Mouse (Mus musculus) lung, embryonic 16.5 days (tissue): ENCODE measurements around the gene Cybc1. TPM values are rescaled to one million over a fixed set of nuclear protein-coding genes. Genes with fewer than 3 reads are reported as not detected.
A peak's percentile ranks its signal among the peaks of the same experiment; 100 is the strongest.

Source experiments
- ATAC-seq: fragments of 200-750 bp; cut with Nextera tagmentation; 2 replicates; pipeline ENCODE4 v1.8.0; 2017; ENCODE audit warnings: low read depth, mild to moderate bottlenecking, moderate library complexity
- H3K27ac ChIP-seq: fragments of 300-500 bp; sonication (generic); 2 replicates; pipeline ENCODE4 v1.5.1; 2014; ENCODE audit warnings: mild to moderate bottlenecking, control low read depth, low read length
- H3K27me3 ChIP-seq: fragments of 300-500 bp; sonication (generic); 2 replicates; pipeline ENCODE4 v1.6.1; 2014; ENCODE audit warnings: low read depth, low read length, mixed read lengths; ENCODE audit not compliant: control insufficient read depth, insufficient read depth
- H3K36me3 ChIP-seq: fragments of 300-500 bp; sonication (generic); 2 replicates; pipeline ENCODE4 v1.6.1; 2014; ENCODE audit warnings: low read length; ENCODE audit not compliant: control insufficient read depth, insufficient read depth
- H3K4me1 ChIP-seq: fragments of 300-500 bp; sonication (generic); replicated peaks from 2 replicates; pipeline ENCODE4 v1.6.1; 2014; ENCODE audit warnings: low read length, mixed read lengths; ENCODE audit not compliant: control insufficient read depth, insufficient read depth
- H3K4me2 ChIP-seq: fragments of 300-500 bp; sonication (generic); 2 replicates; pipeline ENCODE4 v1.6.1; 2014; ENCODE audit warnings: low read depth, low read length, control low read depth
- H3K4me3 ChIP-seq: fragments of 300-500 bp; sonication (generic); 2 replicates; pipeline ENCODE4 v1.5.1; 2014; ENCODE audit warnings: mild to moderate bottlenecking, low read length, control low read depth
- H3K9ac ChIP-seq: fragments of 300-500 bp; sonication (generic); 2 replicates; pipeline ENCODE4 v1.6.1; 2014; ENCODE audit warnings: low read length, control low read depth
- H3K9me3 ChIP-seq: fragments of 300-500 bp; sonication (generic); 2 replicates; pipeline ENCODE4 v1.6.1; 2016; ENCODE audit warnings: low read length; ENCODE audit not compliant: control insufficient read depth
- WGBS: fragments of 180-500 bp; shearing (Covaris S2); extraction: QIAGEN DNeasy Blood & Tissue Kit; methylation state at CpG from one replicate; pipeline ENCODE4 v1.1.7; 2014; 5-methylcytosine and 5-hydroxymethylcytosine counted together
- polyA plus RNA-seq: library from polyadenylated mRNA; unstranded; fragments of >200 nt; fragmentation: Nextera tagmentation; extraction: Ambion mirVana; gene quantifications from 2 replicates; pipeline ENCODE4 v1.2.1, GENCODE M21; 2015

Gene Cybc1
- polyA plus RNA-seq, 1 experiment from 2014 or later, result 37.4 TPM

- no peak overlapping the region for H3K9ac ChIP-seq
- H3K36me3 ChIP-seq, result no peaks in the 10 kb centered on the region
- peaks cover 15% of the 10 kb centered on the region for H3K4me1 ChIP-seq
- H3K9me3 ChIP-seq, result no peaks in the 10 kb centered on the region
- H3K27ac ChIP-seq, result no peak overlapping the region; the same call in 1 of the 2 replicates
- no peaks in the 10 kb centered on the region for H3K27me3 ChIP-seq
- WGBS, result 11% methylated on average over 2 of the region's 2 CpGs
- no peak overlapping the region for H3K4me3 ChIP-seq
- no peak overlapping the region for H3K4me2 ChIP-seq
- peak; percentile 80 for ATAC-seq
Observed at GRCm38 (mm10) chr11:121198622-121199021, 30.5 kb downstream of the Cybc1 start.

GRCm38 (mm10) chr11:121193415-121193814, 35.7 kb downstream of the Cybc1 start:
- H3K4me3 ChIP-seq, result no peak overlapping the region
- H3K36me3 ChIP-seq, result no peaks in the 10 kb centered on the region
- 52% methylated on average over 3 of the region's 3 CpGs for WGBS

GRCm38 (mm10) chr11:121192742-121193141, 36.4 kb downstream of the Cybc1 start:
- H3K9me3 ChIP-seq, result no peaks in the 10 kb centered on the region
- H3K27me3 ChIP-seq, result no peaks in the 10 kb centered on the region
- WGBS, result 55% methylated on average over 2 of the region's 2 CpGs
- H3K27ac ChIP-seq, result no peak overlapping the region
- H3K4me2 ChIP-seq, result no peak overlapping the region
- no peak overlapping the region for H3K4me3 ChIP-seq
- ATAC-seq, result no peak
- no peak overlapping the region for H3K9ac ChIP-seq
- H3K4me1 ChIP-seq, result no peaks in the 10 kb centered on the region
- H3K36me3 ChIP-seq, result no peaks in the 10 kb centered on the region

More at GRCm38 (mm10) chr11:121193415-121193814, 35.7 kb downstream of the Cybc1 start:
- no peak overlapping the region for H3K9ac ChIP-seq
- peaks cover 3% of the 10 kb centered on the region; the same call in 1 of the 2 replicates for H3K4me1 ChIP-seq
- no peak overlapping the region for H3K27ac ChIP-seq
- no peak overlapping the region for H3K4me2 ChIP-seq
- H3K27me3 ChIP-seq, result no peaks in the 10 kb centered on the region
- no peak for ATAC-seq
- H3K9me3 ChIP-seq, result no peaks in the 10 kb centered on the region

GRCm38 (mm10) chr11:121189681-121190080, 39.4 kb downstream of the Cybc1 start:
- H3K9me3 ChIP-seq, result no peaks in the 10 kb centered on the region
- no peak overlapping the region for H3K4me2 ChIP-seq
- no peak overlapping the region for H3K27ac ChIP-seq
- no peak for ATAC-seq
- no peak overlapping the region for H3K9ac ChIP-seq
- H3K27me3 ChIP-seq, result no peaks in the 10 kb centered on the region
- 85% methylated on average over 3 of the region's 3 CpGs for WGBS
- H3K4me3 ChIP-seq, result no peak overlapping the region
- no peaks in the 10 kb centered on the region for H3K4me1 ChIP-seq
- H3K36me3 ChIP-seq, result no peaks in the 10 kb centered on the region

GRCm38 (mm10) chr11:121176285-121177270, 52.5 kb downstream of the Cybc1 start:
- Histone ChIP-seq H3K27me3 (no peaks in the 10 kb centered on the region), H3K27ac (no peak overlapping the region), H3K4me2 (no peak overlapping the region), H3K4me1 (peaks cover 3% of the 10 kb centered on the region), H3K4me3 (no peak overlapping the region), H3K9ac (no peak overlapping the region), H3K36me3 (no peaks in the 10 kb centered on the region), H3K9me3 (no peaks in the 10 kb centered on the region)
- WGBS, result 44% methylated on average over 11 of the region's 12 CpGs
- ATAC-seq, result peak; percentile 72

- no peak for ATAC-seq
- Histone ChIP-seq H3K27ac (no peak overlapping the region), H3K36me3 (no peaks in the 10 kb centered on the region), H3K27me3 (no peaks in the 10 kb centered on the region), H3K4me2 (no peak overlapping the region), H3K9ac (no peak overlapping the region), H3K4me1 (peaks cover 3% of the 10 kb centered on the region), H3K4me3 (no peak overlapping the region), H3K9me3 (no peaks in the 10 kb centered on the region)
- WGBS, result 38% methylated on average over 3 of the region's 3 CpGs
Observed at GRCm38 (mm10) chr11:121174234-121174633, 54.9 kb downstream of the Cybc1 start.

GRCm38 (mm10) chr11:121173203-121173602, 55.9 kb downstream of the Cybc1 start:
- H3K4me1 ChIP-seq, result peaks cover 3% of the 10 kb centered on the region
- WGBS, result 74% methylated on average over 5 of the region's 5 CpGs
- H3K36me3 ChIP-seq, result no peaks in the 10 kb centered on the region
- H3K9ac ChIP-seq, result no peak overlapping the region
- no peaks in the 10 kb centered on the region for H3K27me3 ChIP-seq
- no peak overlapping the region for H3K4me2 ChIP-seq
- no peak overlapping the region for H3K27ac ChIP-seq
- no peaks in the 10 kb centered on the region for H3K9me3 ChIP-seq
- no peak for ATAC-seq
- H3K4me3 ChIP-seq, result no peak overlapping the region

Other genes starting within 250 kb of the Cybc1 start
- 120 and 121 TPM in 2 replicates for gene Csnk1d, start 238.0 kb downstream of the Cybc1 start, polyA plus RNA-seq
- 1.3 and 1.8 TPM in 2 replicates for gene Cd7, start 189.9 kb downstream of the Cybc1 start, polyA plus RNA-seq
- 0.15 and 0.78 TPM in 2 replicates for gene Sectm1b, start 165.8 kb downstream of the Cybc1 start, polyA plus RNA-seq
- gene Sectm1a, start 148.1 kb downstream of the Cybc1 start, polyA plus RNA-seq, result 0.58 TPM in 1 of 2 replicates, not detected in the other
- not detected in 2 replicates for gene Tex19.2, start 110.6 kb downstream of the Cybc1 start, polyA plus RNA-seq
- gene Tex19.1, start 83.2 kb downstream of the Cybc1 start, polyA plus RNA-seq, result not detected in 2 replicates
- gene Uts2r, start 69.1 kb downstream of the Cybc1 start, polyA plus RNA-seq, result not detected in 2 replicates
- gene Hexdc, start 24.9 kb downstream of the Cybc1 start, polyA plus RNA-seq, result 7.1 and 8.9 TPM in 2 replicates
- gene Ogfod3, start 24.6 kb downstream of the Cybc1 start, polyA plus RNA-seq, result 24.5 and 27.8 TPM in 2 replicates
- gene Narf, start 7.9 kb upstream of the Cybc1 start, polyA plus RNA-seq, result 53.6 and 55.8 TPM in 2 replicates
- 6.2 and 6.5 TPM in 2 replicates for gene Foxk2, start 30.7 kb upstream of the Cybc1 start, polyA plus RNA-seq
- gene Wdr45b, start 125.1 kb upstream of the Cybc1 start, polyA plus RNA-seq, result 94.8 and 98.7 TPM in 2 replicates
- 6.0 and 7.1 TPM in 2 replicates for gene Rab40b, start 158.9 kb upstream of the Cybc1 start, polyA plus RNA-seq
- gene Fn3krp, start 192.1 kb upstream of the Cybc1 start, polyA plus RNA-seq, result 6.7 and 9.3 TPM in 2 replicates
- 0.60 and 1.3 TPM in 2 replicates for gene Fn3k, start 205.6 kb upstream of the Cybc1 start, polyA plus RNA-seq
- 31.6 and 35.6 TPM in 2 replicates for gene Tbcd, start 222.6 kb upstream of the Cybc1 start, polyA plus RNA-seq